Mouse (Mus musculus) cerebellum, adult 2 months (tissue): ENCODE measurements around the gene Slc16a10. TPM values are rescaled to one million over a fixed set of nuclear protein-coding genes. Genes with fewer than 3 reads are reported as not detected.

ENCODE experiments used
- DNase-seq, 2 experiments: peaks; one replicate each; pipeline ENCODE4 v3.0.0; 2021
- H3K27ac ChIP-seq: fragments of 200-500 bp; 2 replicates; pipeline ENCODE4 v1.5.1; 2012; ENCODE audit warnings: low read length, control low read depth, inconsistent platforms; ENCODE audit not compliant: insufficient read depth
- H3K27me3 ChIP-seq: fragments of 200-500 bp; 2 replicates; pipeline ENCODE4 v1.6.1; 2012; ENCODE audit warnings: inconsistent platforms, mild to moderate bottlenecking, low read length, moderate library complexity; ENCODE audit not compliant: control insufficient read depth, insufficient read depth
- H3K4me1 ChIP-seq: fragments of 200-500 bp; 2 replicates; pipeline ENCODE4 v1.6.1; 2011; ENCODE audit warnings: low read length; ENCODE audit not compliant: control insufficient read depth, insufficient read depth
- H3K4me3 ChIP-seq: fragments of 200-500 bp; replicated peaks from 2 replicates; pipeline ENCODE3; 2011; ENCODE audit warnings: mild to moderate bottlenecking, low read depth, low read length, control low read depth; ENCODE audit not compliant: insufficient read depth
- CTCF ChIP-seq: fragments of 200-500 bp; IDR thresholded peaks from 2 replicates; pipeline ENCODE4 v1.5.1; 2011; ENCODE audit warnings: low read depth, mild to moderate bottlenecking, control low read depth, low read length, moderate library complexity, borderline replicate concordance; ENCODE audit not compliant: insufficient read depth
- POLR2A ChIP-seq: fragments of 200-500 bp; IDR thresholded peaks from 2 replicates; pipeline ENCODE4 v1.6.1; 2011; ENCODE audit warnings: low read length, control low read depth, borderline replicate concordance; ENCODE audit not compliant: insufficient read depth
- WGBS: fragments of 180-500 bp; shearing (Covaris S2); methylation state at CpG from one replicate; pipeline ENCODE4 v1.1.7; 2018; 5-methylcytosine and 5-hydroxymethylcytosine counted together
- polyA plus RNA-seq: library from polyadenylated mRNA; depleted of rRNA; stranded (reverse); fragments of >200 nt; gene quantifications from 2 replicates; pipeline ENCODE4 v1.2.3, GENCODE M21; 2012

Slc16a10 gene
- polyA plus RNA-seq, 1 experiment: 3.6 TPM

DNA sequence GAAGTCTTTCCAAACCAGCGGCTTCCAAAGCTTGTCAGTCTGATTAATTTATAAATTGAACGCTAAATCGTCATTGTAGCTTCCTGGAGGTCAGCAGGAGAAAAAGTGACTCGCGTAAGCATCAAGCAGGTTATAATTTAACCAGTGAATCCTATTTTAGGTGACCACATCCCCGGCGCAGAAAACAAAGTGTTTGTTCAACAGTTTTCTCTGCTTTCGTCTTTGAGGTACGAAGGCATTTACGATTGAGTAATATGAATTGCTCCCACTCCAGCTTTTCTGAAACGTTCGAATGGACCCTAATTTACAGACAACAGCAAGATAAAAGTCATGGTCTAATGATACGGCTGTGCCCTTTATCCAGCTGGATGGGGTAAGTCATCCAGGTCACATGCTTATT lies 21.9 kb upstream of the Slc16a10 start:
- H3K27me3 ChIP-seq: no peaks in the 10 kb centered on the region
- 91% methylated on average over 13 of the region's 13 CpGs for WGBS

GRCm38 (mm10) chr10:40163338-40163737 lies 21.3 kb upstream of the Slc16a10 start:
- no peaks in the 10 kb centered on the region for H3K4me1 ChIP-seq
- no peaks in the 10 kb centered on the region for H3K27me3 ChIP-seq
- no peak for TF ChIP-seq CTCF
- no peak for TF ChIP-seq POLR2A
- no peak overlapping the region for H3K4me3 ChIP-seq
- WGBS: 92% methylated on average over 8 of the region's 8 CpGs
- DNase-seq: no peak
- no peak overlapping the region for H3K27ac ChIP-seq

More for the DNA sequence above, 21.9 kb upstream of the Slc16a10 start:
- Histone ChIP-seq H3K4me1 (no peaks in the 10 kb centered on the region), H3K27ac (no peak overlapping the region), H3K4me3 (no peak overlapping the region)
- TF ChIP-seq CTCF: no peak
- TF ChIP-seq POLR2A: no peak
- DNase-seq: no peak

DNA sequence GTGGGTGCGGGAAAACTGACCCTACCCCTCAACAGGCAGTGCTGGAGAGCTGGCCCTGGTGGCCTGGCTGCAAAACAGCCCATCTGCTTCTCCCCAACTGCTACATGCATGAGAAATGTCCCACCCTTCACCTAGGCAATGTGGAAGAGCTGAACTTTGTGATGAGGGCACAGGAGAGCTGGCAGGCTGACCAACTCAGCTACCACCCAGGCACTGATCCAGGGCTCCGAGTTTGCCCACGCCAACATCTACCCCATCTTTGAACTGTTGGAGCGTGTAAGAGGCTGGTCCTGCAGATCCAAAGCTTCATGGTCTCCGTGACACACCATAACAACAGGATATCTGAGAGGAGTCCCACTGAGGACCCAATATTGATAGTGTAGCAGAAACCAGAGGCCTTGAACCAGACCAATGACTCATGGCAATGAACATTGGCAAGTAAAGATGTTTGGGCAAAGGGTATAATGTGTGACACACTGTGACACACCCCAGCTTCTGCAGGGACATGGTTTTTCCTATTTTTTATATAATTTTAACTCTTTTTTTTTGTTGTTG lies 19.7 kb upstream of the Slc16a10 start:
- DNase-seq: no peak
- H3K4me3 ChIP-seq: no peak overlapping the region
- no peak overlapping the region for H3K27ac ChIP-seq
- TF ChIP-seq POLR2A (no peak), CTCF (no peak)
- no peaks in the 10 kb centered on the region; the same call in 1 of the 2 replicates for H3K4me1 ChIP-seq
- 35% methylated on average over 5 of the region's 5 CpGs for WGBS
- H3K27me3 ChIP-seq: no peaks in the 10 kb centered on the region

DNA sequence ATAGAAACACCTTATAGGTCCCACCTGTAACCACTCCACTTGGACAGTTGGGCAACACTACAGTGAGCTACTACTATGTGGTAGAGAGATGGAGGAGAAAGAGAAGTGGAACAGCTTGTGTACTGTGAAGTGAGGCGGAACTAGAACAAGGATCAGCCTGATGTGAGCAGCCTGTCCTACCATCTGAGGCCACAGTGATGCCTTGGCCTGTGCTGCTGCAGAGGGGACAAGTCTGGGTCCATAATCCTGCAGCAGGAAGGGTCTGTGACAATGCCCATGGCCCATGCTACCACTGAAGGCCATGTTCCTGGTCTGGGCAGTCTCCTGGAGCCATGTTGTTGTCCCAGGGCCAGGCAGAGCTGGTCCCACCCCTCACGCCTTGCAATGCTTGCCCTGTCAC lies 19.2 kb upstream of the Slc16a10 start:
- no peaks in the 10 kb centered on the region; the same call in 1 of the 2 replicates for H3K4me1 ChIP-seq
- DNase-seq: no peak
- no peak overlapping the region for H3K4me3 ChIP-seq
- 78% methylated on average over 2 of the region's 2 CpGs for WGBS
- H3K27me3 ChIP-seq: no peaks in the 10 kb centered on the region
- no peak overlapping the region for H3K27ac ChIP-seq
- TF ChIP-seq CTCF: no peak
- no peak for TF ChIP-seq POLR2A

DNA sequence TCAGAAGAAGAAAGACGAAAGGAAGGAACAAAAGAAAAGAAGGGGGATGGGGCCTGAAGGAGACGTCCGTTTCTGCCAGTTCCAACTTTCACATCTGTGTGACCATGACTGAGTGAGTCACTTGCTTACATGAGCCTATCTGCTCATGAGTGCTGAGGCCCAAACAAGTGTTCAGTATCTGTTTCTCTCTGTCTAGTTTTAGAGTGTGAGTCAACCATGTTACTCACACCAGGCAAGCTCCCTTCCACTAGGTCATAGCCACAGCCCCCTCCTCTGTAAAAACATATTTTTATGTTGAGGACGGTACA lies 10.4 kb upstream of the Slc16a10 start:
- H3K27ac ChIP-seq: no peak overlapping the region
- no peak for DNase-seq
- H3K4me3 ChIP-seq: no peak overlapping the region
- no peaks in the 10 kb centered on the region for H3K27me3 ChIP-seq
- WGBS: 74% methylated on average over 4 of the region's 4 CpGs
- H3K4me1 ChIP-seq: no peaks in the 10 kb centered on the region; the same call in 1 of the 2 replicates
- TF ChIP-seq CTCF: no peak
- TF ChIP-seq POLR2A: no peak

- 87% methylated on average over 8 of the region's 8 CpGs for WGBS
- Histone ChIP-seq H3K4me3 (no peak overlapping the region), H3K4me1 (no peaks in the 10 kb centered on the region; the same call in 1 of the 2 replicates), H3K27ac (no peak overlapping the region), H3K27me3 (no peaks in the 10 kb centered on the region)
- no peak for DNase-seq
- TF ChIP-seq POLR2A (no peak), CTCF (no peak)
Measured at GRCm38 (mm10) chr10:40151852-40152549, 9.9 kb upstream of the Slc16a10 start.

DNA sequence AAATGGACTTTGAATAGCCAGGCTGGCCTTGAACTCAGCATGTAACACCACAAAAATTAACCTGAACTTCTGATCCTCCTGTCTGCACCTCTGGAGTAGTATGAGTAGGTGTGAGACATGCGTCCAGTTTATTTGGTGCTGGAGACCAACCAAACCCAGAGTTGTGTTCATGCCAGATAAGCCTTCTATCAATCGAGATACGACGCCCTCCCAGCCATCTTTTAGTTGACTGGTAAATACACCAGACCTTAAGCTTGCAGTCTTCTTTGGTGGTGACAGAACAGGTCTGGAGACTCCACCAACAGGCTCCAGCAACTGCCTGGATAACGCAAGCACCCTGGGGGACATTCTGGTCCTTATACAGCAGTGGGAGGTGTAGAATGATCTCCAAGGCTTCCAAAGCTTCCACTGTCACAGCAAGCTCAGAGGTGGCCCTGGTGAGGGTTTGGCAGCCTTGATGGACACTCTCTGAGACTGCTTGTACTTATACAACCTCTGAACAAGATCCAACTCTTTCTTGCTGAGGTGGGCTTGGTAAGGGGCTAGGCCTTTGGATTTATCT lies 7.6 kb upstream of the Slc16a10 start:
- TF ChIP-seq CTCF: no peak
- TF ChIP-seq POLR2A: no peak
- H3K4me1 ChIP-seq: no peaks in the 10 kb centered on the region
- DNase-seq: no peak

GRCm38 (mm10) chr10:40147325-40148059 lies 5.4 kb upstream of the Slc16a10 start:
- 90% methylated on average over 8 of the region's 8 CpGs for WGBS
- no peak for DNase-seq
- no peak overlapping the region for H3K27ac ChIP-seq
- no peaks in the 10 kb centered on the region for H3K27me3 ChIP-seq
- TF ChIP-seq POLR2A (no peak), CTCF (no peak)
- no peaks in the 10 kb centered on the region for H3K4me1 ChIP-seq
- H3K4me3 ChIP-seq: no peak overlapping the region

More for the DNA sequence above, 7.6 kb upstream of the Slc16a10 start:
- no peaks in the 10 kb centered on the region for H3K27me3 ChIP-seq
- H3K27ac ChIP-seq: no peak overlapping the region
- H3K4me3 ChIP-seq: no peak overlapping the region
- WGBS: 91% methylated on average over 5 of the region's 5 CpGs
